Mouse (Mus musculus) brain, embryonic 14.5 days (tissue): ENCODE results near the gene Spock2.

Experiments
- CTCF ChIP-seq: fragments of 200-500 bp; IDR thresholded peaks from 2 replicates; pipeline ENCODE4 v1.5.1; 2012; ENCODE audit warnings: inconsistent platforms, mild to moderate bottlenecking, moderate library complexity, borderline replicate concordance; ENCODE audit not compliant: insufficient read depth, insufficient read length; ENCODE audit errors: extremely low read depth
- POLR2A ChIP-seq: fragments of 200-500 bp; IDR thresholded peaks from 2 replicates; pipeline ENCODE4 v1.6.1; 2012; ENCODE audit warnings: mild to moderate bottlenecking, inconsistent platforms, borderline replicate concordance; ENCODE audit not compliant: poor library complexity, insufficient read depth, insufficient read length, severe bottlenecking; ENCODE audit errors: extremely low read depth

DNA sequence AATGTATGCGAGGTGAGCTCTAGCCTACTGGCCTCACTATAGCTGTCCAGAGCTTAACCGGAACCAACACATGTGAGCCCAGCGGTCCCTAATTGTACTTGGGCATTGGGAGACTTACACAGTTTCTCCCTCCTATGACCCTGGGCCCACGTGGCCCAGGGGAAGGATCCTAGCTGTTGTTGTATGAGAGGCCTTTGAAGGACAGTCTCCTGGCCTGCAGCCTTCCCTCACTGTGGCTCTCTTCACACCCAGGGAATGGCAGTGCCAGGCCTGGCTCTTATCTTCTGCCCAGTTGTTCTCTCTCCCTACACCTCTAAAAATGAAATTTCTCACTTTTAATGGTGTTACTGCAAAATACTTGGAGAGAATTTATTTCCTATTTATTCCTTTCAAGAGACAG, 11.0 kb downstream of the Spock2 start:
- TF ChIP-seq CTCF: no peak
- no peak for TF ChIP-seq POLR2A
